Mouse (Mus musculus) adipocyte (in vitro differentiated cells): ENCODE data around the gene Sfxn3.

ENCODE experiments used
- DNase-seq: peaks from one replicate; pipeline ENCODE4 v3.0.0-alpha.2; 2016; ENCODE audit warnings: low spot score

The Sfxn3 gene

DNA sequence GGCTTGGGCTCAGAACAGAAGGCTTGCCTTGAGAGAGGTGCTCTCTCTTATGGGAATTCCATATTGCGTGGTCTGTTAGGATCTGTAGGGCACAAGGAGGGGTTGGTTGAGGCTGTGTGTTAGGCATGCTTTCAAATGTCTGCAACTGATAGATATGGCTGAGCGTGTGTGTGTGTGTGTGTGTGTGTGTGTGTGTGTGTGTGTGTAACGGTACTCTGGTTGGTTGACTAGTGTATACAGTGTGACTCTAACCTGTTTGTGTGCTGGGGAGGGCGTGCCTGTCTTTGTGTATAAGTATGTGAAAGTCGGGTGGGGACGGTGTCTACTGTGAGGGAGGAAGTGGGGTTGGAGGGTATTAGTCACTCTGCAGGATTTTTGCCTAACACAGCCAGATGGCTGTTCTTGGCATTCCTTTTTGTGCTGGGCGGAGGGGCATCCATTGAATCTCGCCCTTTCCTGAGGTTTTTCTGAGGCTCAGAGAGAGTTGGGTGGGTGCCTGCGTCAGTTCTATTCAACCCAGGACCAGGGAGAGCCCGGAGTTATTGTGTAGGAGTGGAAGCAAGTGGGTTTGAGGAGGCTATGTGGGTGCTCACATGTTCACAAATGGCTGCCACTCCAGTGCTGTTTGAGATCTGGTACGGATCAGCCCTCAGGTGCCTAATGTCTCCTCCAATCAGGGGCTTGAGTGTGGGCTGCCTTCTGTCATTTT is 786 bp downstream of the Sfxn3 start:
- DNase-seq: no peak

DNA sequence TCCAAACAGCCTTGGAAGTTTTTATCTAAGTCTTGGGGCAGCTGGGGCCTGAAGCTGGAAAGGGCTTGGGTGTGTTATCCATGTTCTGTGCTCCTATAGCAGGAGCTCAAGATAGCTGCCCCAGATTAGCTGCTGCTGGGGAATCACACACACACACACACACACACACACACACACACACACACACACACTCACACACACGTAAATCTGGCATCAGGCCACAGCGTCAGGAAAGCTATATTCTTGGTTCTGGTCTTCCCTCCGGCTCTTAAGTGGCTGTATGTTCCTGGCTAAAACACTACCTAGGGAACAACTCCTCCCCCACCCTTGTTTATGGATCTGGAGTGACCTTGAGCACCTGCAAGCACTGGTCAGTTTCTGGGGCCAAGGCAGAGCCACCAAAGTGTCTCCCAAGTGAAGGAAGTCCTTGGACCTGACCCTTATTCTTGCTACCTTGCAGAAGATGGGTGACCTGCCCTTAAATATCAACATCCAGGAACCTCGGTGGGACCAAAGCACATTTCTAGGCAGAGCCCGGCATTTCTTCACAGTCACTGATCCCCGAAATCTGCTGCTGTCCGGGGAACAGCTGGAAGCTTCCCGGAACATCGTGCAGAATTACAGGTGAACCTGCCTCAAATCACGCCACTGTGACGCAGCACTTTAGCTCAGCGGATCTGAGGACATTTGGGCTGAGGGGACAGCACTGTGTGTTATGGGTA is 1.5 kb downstream of the Sfxn3 start:
- no peak for DNase-seq

DNA sequence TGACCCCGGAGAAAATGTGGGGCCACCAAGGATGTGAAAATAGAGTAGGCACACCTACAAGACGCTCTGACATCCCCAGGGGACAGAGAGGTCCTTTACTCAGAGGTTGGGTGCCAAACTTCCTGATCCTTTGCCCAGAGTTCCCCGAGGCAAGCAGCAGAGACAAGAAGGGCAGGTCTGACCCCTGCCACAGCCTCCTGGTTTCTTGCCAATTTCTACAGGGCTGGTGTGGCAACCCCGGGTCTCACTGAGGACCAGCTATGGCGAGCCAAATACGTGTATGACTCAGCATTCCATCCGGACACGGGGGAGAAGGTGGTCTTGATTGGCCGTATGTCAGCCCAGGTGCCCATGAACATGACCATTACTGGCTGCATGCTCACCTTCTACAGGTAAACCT is 2.2 kb downstream of the Sfxn3 start:
- DNase-seq: no peak

DNA sequence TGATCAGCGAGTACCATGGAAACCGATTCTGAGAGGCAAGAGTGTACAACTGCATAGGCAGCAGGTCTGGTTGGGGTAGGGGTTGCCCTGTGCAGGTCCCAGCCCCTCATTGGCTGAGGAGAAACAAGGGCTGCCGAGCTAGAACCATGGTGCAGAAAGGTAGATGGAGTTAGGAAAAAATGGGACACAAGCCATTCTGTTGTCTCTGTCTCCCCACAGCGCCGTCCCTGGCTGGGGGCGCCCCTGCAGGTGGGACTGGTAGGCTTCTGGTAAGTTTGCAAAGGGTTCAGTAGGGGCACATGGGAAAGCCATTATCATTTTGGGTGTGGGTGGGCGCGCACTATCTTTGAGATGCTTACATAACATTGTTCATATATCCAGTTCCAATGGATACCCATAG is 6.1 kb downstream of the Sfxn3 start:
- no peak for DNase-seq

DNA sequence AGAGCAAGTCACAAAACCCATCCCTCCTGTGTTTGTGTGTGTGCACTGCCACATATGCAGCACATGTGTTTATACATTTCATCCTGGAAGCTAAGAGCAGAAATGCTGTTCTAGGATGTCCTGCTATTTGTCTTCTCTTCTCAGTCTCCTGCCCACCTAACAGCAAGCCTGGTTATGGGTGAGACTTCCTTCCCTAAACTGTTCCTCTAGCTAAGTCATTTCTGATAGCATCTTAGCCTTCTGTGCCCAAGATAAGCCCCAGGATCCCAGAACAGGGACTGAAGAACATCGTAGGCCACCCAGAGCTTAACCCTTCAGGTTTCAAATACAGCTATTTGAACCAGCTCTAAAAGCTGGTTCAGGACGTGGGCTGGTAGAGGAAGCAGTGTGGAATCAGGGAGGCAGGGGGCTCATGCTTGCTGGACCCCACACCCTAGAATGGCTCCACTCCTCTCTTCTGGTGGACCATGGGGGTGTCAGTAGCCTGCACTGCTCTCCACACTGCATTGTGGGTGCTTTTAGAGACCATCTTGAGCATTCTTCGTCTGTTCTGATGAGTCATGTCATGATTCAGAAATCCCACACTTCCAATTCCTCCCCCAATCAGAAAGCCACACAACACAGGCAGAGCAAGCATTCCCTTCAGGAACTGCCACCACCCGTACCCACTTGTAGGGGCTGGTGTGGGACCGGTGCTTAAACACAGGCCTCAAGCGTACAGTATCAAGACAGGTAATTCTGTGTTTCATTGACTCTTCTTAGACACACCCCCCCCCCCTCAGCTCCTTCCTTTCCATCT is 7.8 kb downstream of the Sfxn3 start:
- no peak for DNase-seq

DNA sequence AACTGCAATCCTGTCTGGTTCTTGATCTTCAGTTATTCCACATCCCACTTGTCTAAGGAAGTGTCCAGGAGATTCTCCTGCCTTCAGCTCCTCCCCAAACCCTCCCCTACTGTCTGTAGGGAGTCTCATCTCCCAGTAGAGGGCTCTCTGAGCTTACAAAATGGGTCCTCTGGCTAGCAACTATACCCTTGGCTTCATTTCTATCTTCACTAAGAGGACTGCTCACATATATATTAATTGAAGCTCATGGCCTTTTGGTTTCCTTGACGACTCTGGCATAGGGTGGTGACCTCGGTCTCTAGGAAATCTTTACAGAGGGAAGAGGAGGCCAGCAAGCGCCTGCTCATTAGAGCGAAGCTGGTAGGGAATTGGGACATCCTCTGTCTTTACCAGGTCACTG is 9.1 kb downstream of the Sfxn3 start:
- DNase-seq: peak; percentile 83

DNA sequence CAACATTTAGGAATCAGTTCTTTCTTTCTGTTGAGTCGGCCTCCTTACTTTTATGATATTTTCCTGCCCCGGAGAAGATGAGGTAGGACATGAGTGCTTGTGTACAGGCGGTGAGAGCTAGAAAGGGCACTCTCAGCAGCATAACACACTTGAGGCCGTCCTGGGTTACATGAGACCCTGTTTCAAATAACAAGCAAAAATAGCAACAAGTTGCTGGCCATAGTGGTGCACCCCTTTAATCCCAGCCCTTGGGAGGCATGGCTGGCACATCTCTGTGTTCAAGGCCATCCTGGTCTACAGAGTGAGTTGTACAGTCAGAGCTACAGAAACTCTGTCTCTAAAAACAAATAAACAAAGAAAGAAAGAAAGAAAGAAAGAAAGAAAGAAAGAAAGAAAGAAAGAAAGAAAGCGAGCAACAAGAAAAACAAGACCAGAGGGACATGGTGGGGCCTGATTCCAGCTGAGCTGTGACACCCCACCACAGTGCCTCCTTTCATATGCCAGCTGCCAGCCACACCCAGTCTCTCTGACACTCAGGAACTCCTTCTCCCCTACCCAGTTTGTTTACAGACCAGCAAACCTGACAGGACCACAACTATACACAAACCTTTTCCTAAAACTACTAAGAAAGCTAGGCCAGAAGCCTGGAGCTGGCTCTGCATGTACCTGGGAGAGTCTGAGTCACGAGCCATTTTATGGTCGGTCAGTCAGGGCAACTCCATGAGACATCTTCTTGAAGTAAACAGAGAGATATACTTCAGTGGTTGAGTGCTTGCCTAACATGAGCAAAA is 9.8 kb downstream of the Sfxn3 start:
- DNase-seq: peak; percentile 22

DNA sequence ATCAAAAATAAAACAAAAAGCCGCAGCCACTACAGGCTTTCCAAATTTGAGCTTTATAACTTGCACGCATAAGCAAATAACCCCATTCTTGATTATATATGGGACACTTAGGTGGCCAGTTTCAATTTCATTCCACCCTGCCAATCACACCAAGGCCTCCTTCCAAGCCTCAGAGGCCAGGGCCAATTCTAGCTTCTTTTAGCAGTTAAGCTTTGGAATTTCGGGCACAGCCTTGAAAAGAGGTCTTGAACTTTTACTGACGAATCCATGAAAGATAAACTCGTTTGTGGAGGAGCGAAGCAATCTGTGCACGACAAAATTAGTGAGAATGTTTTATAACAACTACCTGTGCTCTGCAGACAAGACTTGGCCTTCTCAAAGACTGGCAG is 10.4 kb downstream of the Sfxn3 start:
- no peak for DNase-seq

DNA sequence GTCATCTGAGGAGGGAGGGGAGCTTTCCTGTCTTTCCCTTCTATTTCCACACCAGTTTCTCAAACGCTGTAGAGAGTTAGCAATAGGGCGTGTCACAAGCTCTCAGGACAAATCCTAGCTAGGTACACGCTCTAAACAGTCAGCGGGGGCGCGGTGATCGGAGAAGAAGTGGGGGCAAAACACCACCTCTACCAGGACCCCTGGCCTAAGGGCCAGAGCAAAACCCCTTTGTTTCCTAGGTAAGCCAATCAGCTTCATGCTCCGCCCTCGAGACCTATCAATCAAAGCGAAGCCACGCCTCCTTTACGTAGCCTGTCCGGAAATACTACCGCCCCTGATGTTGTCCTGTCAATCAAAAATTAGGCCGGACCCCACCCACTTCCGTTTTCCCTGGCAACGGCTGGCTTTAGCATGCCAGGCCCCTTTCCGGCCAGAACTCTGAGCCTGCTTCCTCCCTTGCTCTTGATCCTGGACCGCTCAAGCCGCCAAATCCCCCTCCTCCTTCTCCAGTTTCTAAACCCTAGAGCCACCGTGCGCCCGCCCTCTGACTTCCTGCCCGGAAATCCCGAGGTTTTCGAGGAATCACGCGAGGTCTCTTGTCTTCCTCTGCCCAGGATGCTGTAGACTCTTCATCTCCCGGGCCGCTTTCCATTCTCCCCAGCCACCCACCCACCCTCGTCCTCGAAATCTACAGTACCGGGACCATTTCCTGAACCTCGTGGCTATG is 11.0 kb downstream of the Sfxn3 start:
- peak; percentile 99 for DNase-seq

DNA sequence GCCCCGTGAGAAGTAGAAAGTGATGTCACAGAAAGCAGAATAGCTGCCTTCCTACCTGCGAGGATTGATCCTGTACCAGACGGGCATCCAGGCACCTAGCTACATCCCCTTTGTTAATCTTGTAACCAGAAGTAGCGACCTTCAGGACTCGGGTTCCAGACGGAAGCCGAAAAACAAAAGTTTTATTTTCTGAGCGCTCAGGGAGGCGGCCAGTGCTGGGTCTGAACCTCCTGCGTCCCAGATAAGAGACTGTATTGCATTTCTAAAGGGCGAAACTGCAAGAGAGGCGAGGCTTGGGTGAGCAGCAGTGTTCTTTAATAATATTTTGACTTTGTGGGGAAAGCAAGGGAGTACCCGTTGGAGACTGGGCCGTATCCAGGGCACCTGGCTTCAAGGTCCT is 11.5 kb downstream of the Sfxn3 start:
- DNase-seq: no peak

DNA sequence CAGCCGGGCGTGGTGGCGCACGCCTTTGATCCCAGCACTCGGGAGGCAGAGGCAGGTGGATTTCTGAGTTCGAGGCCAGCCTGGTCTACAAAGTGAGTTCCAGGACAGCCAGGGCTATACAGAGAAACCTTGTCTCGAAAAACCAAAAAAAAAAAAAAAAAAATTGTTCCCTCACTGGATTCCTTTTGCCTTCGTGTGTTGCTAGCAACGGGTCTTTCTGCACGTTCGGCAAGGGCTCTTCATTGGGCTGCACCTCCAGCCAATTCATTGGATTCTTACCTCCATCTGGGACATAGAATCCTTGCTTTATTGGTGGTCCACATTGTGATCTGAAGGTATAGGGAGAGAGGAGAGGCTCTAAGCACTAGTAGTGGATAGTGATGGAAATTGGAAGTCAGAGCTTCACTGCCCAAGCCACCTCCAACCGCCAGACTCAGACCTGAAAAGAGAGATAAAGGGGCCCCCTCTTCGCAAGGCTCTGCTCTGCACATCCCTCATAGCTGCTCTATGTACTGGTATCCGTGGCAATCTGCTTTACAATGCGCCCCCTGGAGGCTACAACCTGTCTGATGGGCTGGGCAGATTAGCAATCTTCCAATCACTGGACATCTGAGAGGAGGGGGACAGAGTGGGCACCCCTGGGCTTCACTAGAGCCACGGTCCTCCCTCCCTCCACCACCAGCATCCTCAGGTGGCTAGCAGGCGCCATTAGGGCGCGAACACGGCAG is 16.4 kb downstream of the Sfxn3 start:
- peak; percentile 25 for DNase-seq

DNA sequence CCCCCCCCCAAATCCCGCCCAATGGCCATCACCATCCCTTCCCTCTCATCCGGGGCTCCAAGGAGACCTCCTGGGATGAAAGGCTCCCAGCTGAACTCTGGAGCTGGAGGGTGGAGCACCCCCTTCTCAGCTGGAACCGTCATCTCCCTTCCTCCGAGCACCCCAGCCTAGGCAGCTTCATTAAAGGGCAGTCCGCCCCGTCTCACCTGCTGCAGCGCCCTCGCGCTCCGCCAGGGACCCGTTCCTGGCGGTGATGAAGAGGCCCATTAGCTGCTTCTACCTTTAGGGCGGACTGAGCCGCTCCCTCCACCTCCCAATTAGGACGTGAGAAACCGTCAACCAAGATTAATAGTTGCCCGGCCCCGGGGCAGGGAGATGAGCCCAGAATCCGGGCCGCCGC is 17.9 kb downstream of the Sfxn3 start:
- no peak for DNase-seq

DNA sequence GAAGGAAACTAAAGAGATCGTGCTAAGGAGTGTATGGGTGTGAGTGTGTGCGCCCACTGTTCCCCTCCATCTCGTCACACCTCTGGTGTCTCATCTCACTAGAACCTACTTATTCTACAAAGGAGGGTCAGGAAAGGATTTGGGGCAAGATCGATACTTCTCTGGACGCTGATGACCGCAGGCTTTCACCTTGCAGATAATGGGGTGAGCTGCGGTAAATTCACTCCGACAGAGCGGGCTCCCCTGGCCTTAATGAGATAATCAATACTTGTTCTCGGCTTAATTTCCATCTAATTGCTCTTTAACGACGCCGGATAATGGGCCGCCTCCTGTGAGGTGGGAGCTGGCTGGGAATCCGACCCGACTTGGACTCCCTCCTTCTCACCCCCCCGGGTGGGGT is 19.9 kb downstream of the Sfxn3 start:
- DNase-seq: no peak

DNA sequence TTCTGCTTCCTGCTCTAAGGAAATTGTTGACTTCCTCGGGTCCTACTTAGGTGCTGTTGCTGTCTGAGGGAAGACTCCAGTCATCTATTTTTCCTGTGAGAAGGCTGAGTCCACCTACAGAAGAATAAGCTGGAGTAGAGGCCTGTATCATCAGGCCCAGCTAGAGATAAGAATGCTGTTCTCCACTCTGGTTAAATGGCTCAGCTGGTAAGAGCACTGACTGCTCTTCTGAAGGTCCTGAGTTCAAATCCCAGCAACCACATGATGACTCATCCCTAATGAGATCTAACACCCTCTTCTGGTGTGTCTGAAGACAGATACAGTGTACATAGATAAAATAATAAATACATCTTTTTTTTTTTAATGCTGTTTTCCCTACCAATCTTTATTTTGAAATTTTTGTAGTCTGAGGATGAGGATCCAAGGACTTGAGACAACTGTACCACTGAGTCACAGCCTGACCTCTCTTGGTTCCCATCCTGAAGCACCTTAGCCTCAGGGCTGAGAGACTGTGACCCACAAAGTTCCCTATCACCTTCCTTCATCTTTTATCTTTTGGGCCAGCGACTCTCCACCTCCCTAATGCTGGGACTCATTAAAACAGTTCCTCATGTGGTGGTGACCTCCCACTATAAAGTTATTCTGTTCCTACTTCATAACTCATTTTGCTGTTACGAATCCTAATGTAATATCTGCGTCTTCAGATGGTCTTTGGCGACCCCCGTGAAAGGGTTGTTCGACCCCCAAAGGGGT is 20.6 kb downstream of the Sfxn3 start:
- no peak for DNase-seq

DNA sequence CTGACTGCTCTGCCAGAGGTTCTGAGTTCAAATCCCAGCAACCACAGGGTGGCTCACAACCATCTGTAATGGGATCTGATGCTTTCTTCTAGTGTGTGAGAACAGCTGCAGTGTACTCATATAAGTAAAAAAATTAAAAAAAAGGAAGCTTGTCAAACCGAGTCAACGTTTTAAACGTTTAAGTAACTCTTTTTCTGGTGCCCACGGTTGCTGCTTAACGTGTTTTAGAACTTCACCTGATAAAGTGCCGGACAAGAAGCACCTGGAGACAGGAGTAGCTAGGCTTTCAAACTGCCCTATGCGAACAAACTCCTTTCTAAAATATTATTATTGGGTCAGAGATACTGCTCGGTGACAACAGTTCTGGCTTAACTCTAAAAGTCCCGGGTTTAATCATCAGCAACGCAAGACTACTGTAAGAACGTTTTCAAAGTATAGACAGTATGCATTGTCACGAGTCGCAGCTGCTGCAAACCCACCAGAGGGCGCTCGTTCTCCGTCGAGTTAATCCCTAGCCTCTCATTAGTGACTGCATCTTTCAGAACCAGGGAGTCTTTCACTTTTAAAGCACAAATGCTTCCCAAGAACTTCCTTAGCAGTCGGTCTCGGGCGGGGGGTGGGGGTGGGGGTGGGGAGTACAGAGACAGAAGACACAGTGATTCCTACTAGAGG is 26.7 kb downstream of the Sfxn3 start:
- peak; percentile 91 for DNase-seq

DNA sequence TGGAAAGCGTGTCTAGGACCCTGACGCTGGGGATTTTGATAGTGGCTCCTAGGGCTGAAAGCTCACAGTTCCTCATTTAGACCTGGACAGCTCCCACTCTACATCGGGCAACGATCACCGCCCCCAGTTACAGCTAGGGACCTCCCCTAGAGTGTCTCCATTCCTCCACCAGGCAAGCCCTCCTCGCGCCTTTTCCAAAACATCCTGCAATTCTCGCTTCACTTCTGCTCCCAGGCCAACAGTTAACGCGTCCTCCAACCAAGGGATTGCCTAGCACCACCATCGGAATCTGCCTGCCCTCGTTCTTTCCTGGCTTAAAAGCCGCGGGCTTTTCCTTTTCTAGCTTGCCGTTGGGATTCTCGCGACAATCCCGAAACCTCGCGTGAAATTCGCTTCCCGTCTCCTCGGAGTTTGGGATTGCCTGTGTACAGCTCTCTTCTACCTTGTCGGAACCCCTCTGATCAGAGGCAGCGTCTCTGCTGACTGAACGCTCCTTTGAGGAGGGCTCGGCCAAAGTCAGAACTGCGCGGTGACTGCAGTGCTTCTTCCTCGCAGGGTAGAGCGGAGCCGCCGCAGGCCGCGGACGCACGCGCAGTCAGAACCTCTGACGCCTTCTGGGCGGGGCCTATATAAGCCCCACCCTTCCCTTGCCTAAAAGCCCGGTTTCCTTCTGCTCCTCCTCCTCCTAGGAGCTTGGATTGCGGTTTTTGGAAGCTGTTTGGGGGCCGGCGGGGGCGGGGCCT is 27.4 kb downstream of the Sfxn3 start, which contains the start of gene Kazald1:
TSS of gene Kazald1 (plus strand) at position 662 of the 743 bp plus-strand sequence.
- DNase-seq: peak; percentile 97

DNA sequence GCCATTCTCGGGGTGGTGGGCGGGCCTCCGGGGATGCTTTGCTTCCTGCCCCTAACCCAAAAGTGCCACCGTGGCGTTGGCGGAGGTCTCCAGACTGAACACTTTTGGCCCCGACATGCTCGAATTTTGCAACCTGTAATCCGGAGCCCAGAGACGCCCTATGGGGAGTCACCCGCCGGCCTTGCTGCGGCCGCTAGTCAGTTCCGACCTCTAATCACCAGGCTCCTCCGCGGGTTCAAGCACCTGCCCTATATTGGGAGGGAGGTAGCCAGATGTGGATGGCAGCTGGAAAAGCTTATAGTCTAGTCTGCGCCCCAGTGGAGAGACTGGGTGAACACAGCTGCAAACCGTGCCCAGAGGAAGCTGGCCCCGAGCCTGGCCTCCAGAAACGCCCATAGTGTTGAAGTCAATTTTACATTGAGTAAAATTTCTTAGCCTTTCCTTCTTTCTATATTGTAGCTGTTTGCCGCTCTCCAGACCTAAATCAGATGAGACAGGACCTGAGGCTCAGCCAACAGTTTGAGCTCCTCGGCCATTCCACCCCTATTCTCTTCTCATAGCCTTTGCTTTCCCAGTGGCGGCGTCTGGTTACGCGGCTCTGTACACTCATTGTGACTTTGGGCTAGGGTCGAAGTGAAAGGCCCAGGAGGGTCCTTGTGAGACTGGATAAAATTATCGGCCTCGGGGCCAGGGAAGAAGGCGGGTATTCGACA is 28.2 kb downstream of the Sfxn3 start:
- no peak for DNase-seq

DNA sequence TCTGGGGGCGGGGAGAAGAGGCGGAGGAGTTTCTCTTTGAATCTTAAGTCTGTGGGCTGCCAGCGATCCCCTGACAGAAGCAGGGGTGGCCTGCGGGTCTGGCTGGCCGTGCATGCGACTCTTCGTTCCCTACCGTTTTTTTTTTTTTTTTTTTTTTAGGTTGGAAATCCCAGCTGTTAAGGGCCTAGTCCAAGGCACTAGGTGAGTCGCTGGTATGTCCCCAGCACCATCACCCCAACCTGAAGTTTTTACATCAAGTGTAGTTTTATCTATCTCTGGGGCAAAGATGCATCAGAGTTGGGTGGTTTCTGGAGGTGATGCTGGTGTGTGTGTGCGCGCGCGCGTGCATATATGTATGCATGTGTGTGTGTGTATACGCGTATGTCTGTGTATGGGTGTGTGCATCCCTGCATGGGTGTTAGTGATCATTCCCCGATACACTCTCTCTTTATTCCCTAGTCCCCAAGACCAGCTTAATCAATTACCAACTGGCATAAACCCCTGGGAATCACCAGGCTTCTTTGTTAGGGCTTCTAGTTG is 28.8 kb downstream of the Sfxn3 start:
- DNase-seq: no peak
